Mouse (Mus musculus): Measurements from ENCODE around the gene Cpsf4l. TPM values are rescaled to one million over a fixed set of nuclear protein-coding genes. Genes with fewer than 3 reads are reported as not detected.
A peak's percentile ranks its signal among the peaks of the same experiment; 100 is the strongest.

The Cpsf4l gene
- total and polyA plus RNA-seq, 3 experiments, result 0.13 to 0.43 TPM; not detected in 1

DNA sequence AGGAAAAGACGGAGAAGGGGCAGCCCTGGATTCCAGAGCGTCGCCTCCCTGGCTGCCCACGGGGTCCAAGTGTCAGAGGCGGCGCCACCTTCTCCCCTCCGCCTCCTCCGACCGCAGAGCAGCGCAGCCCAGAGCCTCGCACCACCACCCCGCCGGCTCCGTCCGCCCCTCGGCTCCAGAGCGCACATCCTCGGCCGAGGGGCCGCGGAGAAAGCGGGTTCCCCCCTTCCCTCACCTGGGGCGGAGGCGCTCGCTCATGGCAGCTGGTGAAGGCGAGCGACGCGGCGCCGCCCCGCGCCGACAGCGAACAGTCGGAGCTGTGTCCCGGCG is 26.2 kb downstream of the Cpsf4l start:
- no peak for DNase-seq (ENCODE audit: extremely low read depth)
- peaks cover 7 to 55% of the 10 kb centered on the region in 2 experiments for H3K4me1 ChIP-seq (ENCODE audit: control insufficient read depth in 1 of 2, insufficient read depth in 2 of 2)

DNA sequence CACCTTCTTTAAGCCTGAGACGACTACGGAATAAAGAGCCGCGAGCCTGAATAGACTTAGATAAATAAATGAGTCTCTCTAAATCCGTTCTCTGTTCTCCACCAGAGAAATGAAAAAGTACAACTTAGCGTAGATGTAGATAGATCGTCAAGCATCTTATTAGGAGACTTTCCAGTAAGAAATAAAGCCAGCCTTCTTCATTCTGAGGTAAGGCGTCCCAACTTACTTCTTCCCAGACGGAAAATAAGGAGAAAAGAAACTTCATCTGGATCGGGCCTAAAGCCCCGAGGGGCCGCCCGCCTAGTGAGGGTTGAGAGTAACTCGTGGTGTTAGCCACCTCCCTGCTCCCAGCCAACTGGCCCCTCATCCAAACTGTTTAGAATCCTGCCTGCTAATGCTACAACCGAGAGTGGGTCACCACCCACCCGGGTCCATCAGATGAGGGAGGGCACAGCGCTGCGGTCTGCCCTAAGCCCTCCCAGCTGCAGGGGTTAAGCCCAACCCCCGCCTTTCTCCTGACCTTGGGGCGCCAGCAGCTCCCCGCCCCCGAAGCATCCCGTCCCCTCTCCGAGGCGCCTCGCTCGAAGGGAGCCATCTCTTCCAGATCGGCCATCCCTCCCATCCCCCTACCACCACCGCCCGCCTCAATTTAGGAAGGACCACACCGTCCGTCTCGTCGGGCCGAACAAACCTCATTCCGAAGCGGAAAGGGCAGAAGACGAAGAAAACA is 26.8 kb downstream of the Cpsf4l start:
- peak; percentile 65 for DNase-seq (ENCODE audit: extremely low read depth)
- peak overlapping the region; percentile 84 to 95 (median 90) for H3K4me3 ChIP-seq (replicated peaks in 1 of 3; ENCODE audit: low read depth in 2 of 3, low read length in 2 of 3, poor library complexity in 1 of 3)
- H3K9ac ChIP-seq (ENCODE audit: insufficient read depth, low read depth), result peak overlapping the region; percentile 95
- H3K79me2 ChIP-seq (replicated peaks; ENCODE audit: control insufficient read depth, extremely low read depth, insufficient read depth, poor library complexity, severe bottlenecking), result peaks cover 84% of the 10 kb centered on the region
- H3K9me3 ChIP-seq (replicated peaks; ENCODE audit: low read length), result no peaks in the 10 kb centered on the region
- H3K4me2 ChIP-seq (ENCODE audit: insufficient read depth, low read depth, poor library complexity, severe bottlenecking), result peak overlapping the region; percentile 96
- peak overlapping the region; percentile 81 for H3K27ac ChIP-seq (ENCODE audit: insufficient read depth, low read depth)
- dilution Hi-C loops (cut with MboI; ENCODE audit: extremely low pct_ligation_motif_present, extremely low pct_unique_long_range_greater_than_20kb, low sequenced_read_pairs) (no loop called here), in situ Hi-C loops (cut with MboI; ENCODE audit: low pct_ligation_motif_present, low pct_unique_long_range_greater_than_20kb, low sequenced_read_pairs) (no loop called here)
- peaks cover 5 to 36% of the 10 kb centered on the region in 2 experiments for H3K36me3 ChIP-seq (replicated peaks in 1 of 2; ENCODE audit: control insufficient read depth in 1 of 2, insufficient read depth in 1 of 2, low read length in 1 of 2)
- peaks cover 12 to 60% of the 10 kb centered on the region in 2 experiments for H3K4me1 ChIP-seq (ENCODE audit: control insufficient read depth in 1 of 2, insufficient read depth in 2 of 2)
- no peaks in the 10 kb centered on the region for H3K27me3 ChIP-seq (replicated peaks)
- TF ChIP-seq SIN3A (IDR thresholded peaks at IDR 0.05; ENCODE audit: low read length) (peak; percentile 56; the same call in 1 of the 2 replicates), MXI1 (IDR thresholded peaks at IDR 0.05; ENCODE audit: low read depth, low read length) (peak; percentile 31), RAD21 (IDR thresholded peaks at IDR 0.05; ENCODE audit: low read depth, low read length) (no peak), CHD1 (IDR thresholded peaks at IDR 0.05; ENCODE audit: low read depth, low read length) (peak; percentile 60; the same call in 1 of the 2 replicates), ETS1 (conservative IDR thresholded peaks at IDR 0.05; ENCODE audit: low read depth, low read length) (no peak), ZMIZ1 (IDR thresholded peaks at IDR 0.05; ENCODE audit: low read depth, low read length) (0 out of 2 replicates have a peak, but pooled peaks have one; percentile 10), UBTF (IDR thresholded peaks at IDR 0.05; ENCODE audit: low read depth, low read length) (peak; percentile 26; the same call in 1 of the 2 replicates), MYC (IDR thresholded peaks at IDR 0.05; ENCODE audit: low read depth, low read length) (peak; percentile 46; the same call in 1 of the 2 replicates), ZNF384 (IDR thresholded peaks at IDR 0.05; ENCODE audit: low read depth, low read length) (no peak), MEF2A (IDR thresholded peaks at IDR 0.05; ENCODE audit: borderline replicate concordance, low read depth, low read length) (0 out of 2 replicates have a peak, but pooled peaks have one; percentile 1), MAX (IDR thresholded peaks at IDR 0.05; ENCODE audit: low read length) (no peak)

More for the DNA sequence above, 26.2 kb downstream of the Cpsf4l start:
- peaks cover 79% of the 10 kb centered on the region for H3K79me2 ChIP-seq (replicated peaks; ENCODE audit: control insufficient read depth, extremely low read depth, insufficient read depth, poor library complexity, severe bottlenecking)
- in situ Hi-C loops (cut with MboI; ENCODE audit: low pct_ligation_motif_present, low pct_unique_long_range_greater_than_20kb, low sequenced_read_pairs) (no loop called here), dilution Hi-C loops (cut with MboI; ENCODE audit: extremely low pct_ligation_motif_present, extremely low pct_unique_long_range_greater_than_20kb, low sequenced_read_pairs) (no loop called here)
- peak overlapping the region; percentile 95 for H3K9ac ChIP-seq (ENCODE audit: insufficient read depth, low read depth)
- no peaks in the 10 kb centered on the region for H3K9me3 ChIP-seq (replicated peaks; ENCODE audit: low read length)
- peak overlapping the region; percentile 81 for H3K27ac ChIP-seq (ENCODE audit: insufficient read depth, low read depth)
- peaks cover 11 to 37% of the 10 kb centered on the region in 2 experiments for H3K36me3 ChIP-seq (replicated peaks in 1 of 2; ENCODE audit: control insufficient read depth in 1 of 2, insufficient read depth in 1 of 2, low read length in 1 of 2)
- peak overlapping the region; percentile 96; the same call in 1 of the 2 replicates for H3K4me2 ChIP-seq (ENCODE audit: insufficient read depth, low read depth, poor library complexity, severe bottlenecking)
- no peak for TF ChIP-seq USF1 (IDR thresholded peaks at IDR 0.05; ENCODE audit: low read depth, low read length)
- peak; percentile 90 for TF ChIP-seq UBTF (IDR thresholded peaks at IDR 0.05; ENCODE audit: low read depth, low read length)
- no peak; the same call in 1 of the 2 replicates for TF ChIP-seq IRF4 (IDR thresholded peaks at IDR 0.05; ENCODE audit: low read depth, low read length)
- 0 out of 4 replicates have a peak, but pooled peaks of 1 of the 2 experiments have one; percentile 3 for TF ChIP-seq CTCF (conservative IDR thresholded peaks at IDR 0.05 in 1 of 2, IDR thresholded peaks at IDR 0.05 in 1 of 2; ENCODE audit: low read depth in 2 of 2, low read length in 2 of 2)
- no peak for TF ChIP-seq TCF12 (IDR thresholded peaks at IDR 0.05; ENCODE audit: low read depth, low read length)
- TF ChIP-seq POLR2A (IDR thresholded peaks at IDR 0.05; ENCODE audit: low read depth, low read length), result no peak
- TF ChIP-seq RCOR1 (conservative IDR thresholded peaks at IDR 0.05; ENCODE audit: low read depth, low read length), result 0 out of 2 replicates have a peak, but pooled peaks have one; percentile 35
- TF ChIP-seq JUND (conservative IDR thresholded peaks at IDR 0.05; ENCODE audit: low read depth, low read length), result no peak
- no peak for TF ChIP-seq SMC3 (IDR thresholded peaks at IDR 0.05; ENCODE audit: low read depth, low read length)
- TF ChIP-seq CHD2 (IDR thresholded peaks at IDR 0.05; ENCODE audit: low read length), result no peak
- H3K27me3 ChIP-seq (replicated peaks), result no peaks in the 10 kb centered on the region
- peak overlapping the region; percentile 84 to 95 (median 90) for H3K4me3 ChIP-seq (replicated peaks in 1 of 3; ENCODE audit: low read depth in 2 of 3, low read length in 2 of 3, poor library complexity in 1 of 3)

All from CH12.LX (cell line).